Mouse (Mus musculus): Measurements from ENCODE around the gene Olfr695.

GRCm38 (mm10) chr7:106742343-106742742 lies 26.1 kb upstream of the Olfr695 start, which contains the start of gene Olfr697:
- TF ChIP-seq POLR2A (IDR thresholded peaks at IDR 0.05; ENCODE audit: control insufficient read depth, extremely low read depth, insufficient read depth, low read length, poor library complexity) (no peak), CTCF (IDR thresholded peaks at IDR 0.05; ENCODE audit: borderline replicate concordance, control insufficient read depth, extremely low read depth, insufficient read depth, low read length, poor library complexity) (no peak)
